Mouse (Mus musculus): Measurements from ENCODE around the gene Ptger1.

GRCm38 (mm10) chr8:83624739-83625138 is 41.7 kb upstream of the Ptger1 start:
- TF ChIP-seq CTCF (IDR thresholded peaks at IDR 0.05; ENCODE audit: extremely low read depth, insufficient read depth, low read length) (peak; percentile 72), POLR2A (IDR thresholded peaks at IDR 0.05; ENCODE audit: extremely low read depth, insufficient read depth, low read length) (no peak)

Data from cortical plate, adult 2 months (tissue).